Mouse (Mus musculus) cerebellum, adult 2 months (tissue): Measurements from ENCODE around the gene Pear1. TPM values are rescaled to one million over a fixed set of nuclear protein-coding genes. Genes with fewer than 3 reads are reported as not detected.

Source experiments
- DNase-seq, 2 experiments: peaks; one replicate each; pipeline ENCODE4 v3.0.0; 2021
- H3K27ac ChIP-seq: fragments of 200-500 bp; 2 replicates; pipeline ENCODE4 v1.5.1; 2012; ENCODE audit warnings: low read length, control low read depth, inconsistent platforms; ENCODE audit not compliant: insufficient read depth
- H3K27me3 ChIP-seq: fragments of 200-500 bp; 2 replicates; pipeline ENCODE4 v1.6.1; 2012; ENCODE audit warnings: inconsistent platforms, mild to moderate bottlenecking, low read length, moderate library complexity; ENCODE audit not compliant: control insufficient read depth, insufficient read depth
- H3K4me1 ChIP-seq: fragments of 200-500 bp; 2 replicates; pipeline ENCODE4 v1.6.1; 2011; ENCODE audit warnings: low read length; ENCODE audit not compliant: control insufficient read depth, insufficient read depth
- H3K4me3 ChIP-seq: fragments of 200-500 bp; replicated peaks from 2 replicates; pipeline ENCODE3; 2011; ENCODE audit warnings: mild to moderate bottlenecking, low read depth, low read length, control low read depth; ENCODE audit not compliant: insufficient read depth
- CTCF ChIP-seq: fragments of 200-500 bp; IDR thresholded peaks from 2 replicates; pipeline ENCODE4 v1.5.1; 2011; ENCODE audit warnings: low read depth, mild to moderate bottlenecking, control low read depth, low read length, moderate library complexity, borderline replicate concordance; ENCODE audit not compliant: insufficient read depth
- POLR2A ChIP-seq: fragments of 200-500 bp; IDR thresholded peaks from 2 replicates; pipeline ENCODE4 v1.6.1; 2011; ENCODE audit warnings: low read length, control low read depth, borderline replicate concordance; ENCODE audit not compliant: insufficient read depth
- WGBS: fragments of 180-500 bp; shearing (Covaris S2); methylation state at CpG from one replicate; pipeline ENCODE4 v1.1.7; 2018; 5-methylcytosine and 5-hydroxymethylcytosine counted together
- polyA plus RNA-seq: library from polyadenylated mRNA; depleted of rRNA; stranded (reverse); fragments of >200 nt; gene quantifications from 2 replicates; pipeline ENCODE4 v1.2.3, GENCODE M21; 2012

The Pear1 gene
- polyA plus RNA-seq, 1 experiment = 8.5 TPM

- no peaks in the 10 kb centered on the region for H3K27me3 ChIP-seq
- DNase-seq = no peak
- TF ChIP-seq POLR2A (no peak), CTCF (no peak)
- H3K27ac ChIP-seq = no peak overlapping the region
- H3K4me3 ChIP-seq = no peak overlapping the region
- WGBS = 84% methylated on average over 25 of the region's 25 CpGs
- no peaks in the 10 kb centered on the region for H3K4me1 ChIP-seq
These were observed 40.7 kb downstream of the Pear1 start for GRCm38 (mm10) chr3:87783282-87784023.

- Histone ChIP-seq H3K27ac (no peak overlapping the region), H3K27me3 (no peaks in the 10 kb centered on the region), H3K4me3 (no peak overlapping the region), H3K4me1 (no peaks in the 10 kb centered on the region)
- DNase-seq = no peak
- WGBS = 70% methylated on average over 2 of the region's 2 CpGs
- TF ChIP-seq CTCF = no peak
These were observed 45.0 kb downstream of the Pear1 start for GRCm38 (mm10) chr3:87779086-87779485.

GRCm38 (mm10) chr3:87778283-87778682 lies 45.8 kb downstream of the Pear1 start:
- no peak overlapping the region for H3K27ac ChIP-seq
- no peak for TF ChIP-seq CTCF
- TF ChIP-seq POLR2A = no peak
- H3K4me1 ChIP-seq = no peaks in the 10 kb centered on the region
- DNase-seq = peak; percentile 25 to 28
- no peaks in the 10 kb centered on the region for H3K27me3 ChIP-seq
- H3K4me3 ChIP-seq = peak overlapping the region; percentile 25
- 13% methylated on average over 23 of the region's 23 CpGs for whole genome bisulfite sequencing

GRCm38 (mm10) chr3:87771088-87771487 lies 53.0 kb downstream of the Pear1 start:
- 59% methylated on average over 6 of the region's 6 CpGs for WGBS
- no peak overlapping the region for H3K4me3 ChIP-seq
- H3K27me3 ChIP-seq = no peaks in the 10 kb centered on the region
- no peaks in the 10 kb centered on the region for H3K4me1 ChIP-seq
- DNase-seq = no peak
- no peak for TF ChIP-seq POLR2A
- TF ChIP-seq CTCF = no peak
- no peak overlapping the region for H3K27ac ChIP-seq

- H3K27ac ChIP-seq = no peak overlapping the region
- no peak overlapping the region for H3K4me3 ChIP-seq
- peak; percentile 41 to 43 for DNase-seq
- WGBS = under 1% methylated on average over 4 of the region's 4 CpGs
- H3K4me1 ChIP-seq = no peaks in the 10 kb centered on the region
- H3K27me3 ChIP-seq = no peaks in the 10 kb centered on the region
- TF ChIP-seq POLR2A = no peak
- peak; percentile 79 for TF ChIP-seq CTCF
These were observed 53.8 kb downstream of the Pear1 start for GRCm38 (mm10) chr3:87770280-87770679.

GRCm38 (mm10) chr3:87769506-87769905 lies 54.6 kb downstream of the Pear1 start:
- Histone ChIP-seq H3K27me3 (no peaks in the 10 kb centered on the region), H3K4me1 (no peaks in the 10 kb centered on the region), H3K27ac (no peak overlapping the region), H3K4me3 (no peak overlapping the region)
- DNase-seq = no peak
- TF ChIP-seq POLR2A (no peak), CTCF (no peak)
- WGBS = 80% methylated on average over 8 of the region's 8 CpGs

- Histone ChIP-seq H3K27ac (no peak overlapping the region), H3K4me1 (no peaks in the 10 kb centered on the region), H3K27me3 (no peaks in the 10 kb centered on the region), H3K4me3 (no peak overlapping the region)
- peak in 1 of 2 experiments; percentile 17 for DNase-seq
- peak; percentile 39; the same call in 1 of the 2 replicates for TF ChIP-seq CTCF
- TF ChIP-seq POLR2A = no peak
- WGBS = 2% methylated on average over 37 of the region's 37 CpGs
These were observed 55.3 kb downstream of the Pear1 start for GRCm38 (mm10) chr3:87768844-87769243.

GRCm38 (mm10) chr3:87768431-87768830 lies 55.7 kb downstream of the Pear1 start:
- H3K4me3 ChIP-seq = no peak overlapping the region
- no peak overlapping the region for H3K27ac ChIP-seq
- WGBS = 71% methylated on average over 6 of the region's 6 CpGs
- no peaks in the 10 kb centered on the region for H3K4me1 ChIP-seq
- DNase-seq = no peak
- TF ChIP-seq POLR2A (no peak), CTCF (no peak)
- no peaks in the 10 kb centered on the region for H3K27me3 ChIP-seq

GRCm38 (mm10) chr3:87767764-87768163 lies 56.3 kb downstream of the Pear1 start:
- Histone ChIP-seq H3K27me3 (no peaks in the 10 kb centered on the region), H3K27ac (no peak overlapping the region), H3K4me3 (no peak overlapping the region), H3K4me1 (no peaks in the 10 kb centered on the region)
- TF ChIP-seq CTCF (no peak), POLR2A (no peak)
- WGBS = 81% methylated on average over 8 of the region's 8 CpGs
- no peak for DNase-seq
